Mouse (Mus musculus) G1E (cell line): Measurements from ENCODE around the gene Mmgt1.

Source experiments
- CTCF ChIP-seq: IDR thresholded peaks from 2 replicates; pipeline ENCODE4 v1.5.1; 2012; ENCODE audit warnings: low read depth, low read length, inconsistent platforms, mixed read lengths
- GATA1 ChIP-seq: IDR thresholded peaks from 2 replicates; pipeline ENCODE4 v1.6.1; 2012; ENCODE audit warnings: borderline replicate concordance, low read length, inconsistent platforms, mixed read lengths
- POLR2AphosphoS5 ChIP-seq: IDR thresholded peaks from 2 replicates; pipeline ENCODE4 v1.6.1; 2012; ENCODE audit warnings: low read depth, low read length, inconsistent platforms; ENCODE audit not compliant: insufficient replicate concordance

GRCm38 (mm10) chrX:56597219-56597886 is 516 bp downstream of the Mmgt1 start:
- TF ChIP-seq CTCF: no peak
- no peak for TF ChIP-seq POLR2AphosphoS5
- no peak for TF ChIP-seq GATA1
